Mouse (Mus musculus) midbrain, embryonic 15.5 days (tissue): ENCODE data around the gene Hunk. TPM values are rescaled to one million over a fixed set of nuclear protein-coding genes. Genes with fewer than 3 reads are reported as not detected.

Source experiments
- ATAC-seq: fragments of 200-750 bp; cut with Nextera tagmentation; replicated peaks from 2 replicates; pipeline ENCODE4 v1.8.0; 2017; ENCODE audit warnings: moderate TSS enrichment
- H3K27ac ChIP-seq: fragments of 300-500 bp; sonication (generic); 2 replicates; pipeline ENCODE4 v1.5.1; 2015; ENCODE audit warnings: mild to moderate bottlenecking, inconsistent platforms
- H3K27me3 ChIP-seq: fragments of 300-500 bp; sonication (generic); replicated peaks from 2 replicates; pipeline ENCODE4 v1.6.1; 2015; ENCODE audit warnings: inconsistent platforms
- H3K36me3 ChIP-seq: fragments of 300-500 bp; sonication (generic); replicated peaks from 2 replicates; pipeline ENCODE4 v1.6.1; 2015; ENCODE audit warnings: inconsistent platforms
- H3K4me1 ChIP-seq: fragments of 300-500 bp; sonication (generic); 2 replicates; pipeline ENCODE4 v1.6.1; 2015; ENCODE audit warnings: inconsistent platforms
- H3K4me2 ChIP-seq: fragments of 300-500 bp; sonication (generic); 2 replicates; pipeline ENCODE4 v1.6.1; 2015; ENCODE audit warnings: inconsistent platforms, mild to moderate bottlenecking, moderate library complexity
- H3K4me3 ChIP-seq: fragments of 300-500 bp; sonication (generic); 2 replicates; pipeline ENCODE4 v1.5.1; 2015; ENCODE audit warnings: mild to moderate bottlenecking, inconsistent platforms
- H3K9ac ChIP-seq: fragments of 300-500 bp; sonication (generic); 2 replicates; pipeline ENCODE4 v1.6.1; 2015; ENCODE audit warnings: mild to moderate bottlenecking, inconsistent platforms
- H3K9me3 ChIP-seq: fragments of 300-500 bp; sonication (generic); 2 replicates; pipeline ENCODE4 v1.6.1; 2016; ENCODE audit warnings: inconsistent platforms
- WGBS: fragments of 180-500 bp; shearing (Covaris S2); methylation state at CpG from one replicate; pipeline ENCODE4 v1.1.7; 2015; ENCODE audit warnings: mixed read lengths; 5-methylcytosine and 5-hydroxymethylcytosine counted together
- polyA plus RNA-seq: library from polyadenylated mRNA; unstranded; fragments of >200 nt; fragmentation: Nextera tagmentation; extraction: Ambion mirVana; gene quantifications from 2 replicates; pipeline ENCODE4 v1.2.1, GENCODE M21; 2015

Gene Hunk
- polyA plus RNA-seq, 1 experiment from 2014 or later = 7.3 TPM

DNA sequence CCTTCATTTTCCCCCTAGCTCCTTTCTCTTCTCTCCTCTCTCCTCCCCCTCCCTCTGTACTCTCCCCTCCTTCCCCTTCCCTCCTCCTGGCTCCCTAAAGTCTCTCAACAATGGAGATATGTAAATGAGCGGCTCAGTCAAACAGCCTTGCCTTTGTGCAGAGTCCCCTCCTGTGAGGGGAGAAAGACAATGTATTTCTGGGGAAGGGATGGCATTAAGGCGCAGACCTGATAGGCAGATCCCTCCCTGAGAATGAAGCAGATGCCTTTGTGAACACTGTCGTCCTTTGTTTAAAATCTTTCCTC, 136.1 kb downstream of the Hunk start:
- Histone ChIP-seq H3K27me3 (no peaks in the 10 kb centered on the region), H3K4me2 (no peak overlapping the region), H3K9me3 (no peaks in the 10 kb centered on the region), H3K36me3 (no peaks in the 10 kb centered on the region), H3K4me1 (peaks cover 18% of the 10 kb centered on the region), H3K4me3 (no peak overlapping the region), H3K9ac (no peak overlapping the region), H3K27ac (peak overlapping the region; percentile 81)
- peak; percentile 76 for ATAC-seq
- 9% methylated on average over 3 of the region's 3 CpGs for WGBS

GRCm38 (mm10) chr16:90522575-90522974, 136.8 kb downstream of the Hunk start:
- 24% methylated on average over 1 of the region's 1 CpGs for WGBS
- H3K4me3 ChIP-seq = no peak overlapping the region
- no peak for ATAC-seq
- H3K27ac ChIP-seq = peak overlapping the region; percentile 53; the same call in 1 of the 2 replicates
- H3K27me3 ChIP-seq = no peaks in the 10 kb centered on the region
- H3K9ac ChIP-seq = no peak overlapping the region
- peaks cover 18% of the 10 kb centered on the region for H3K4me1 ChIP-seq
- H3K9me3 ChIP-seq = no peaks in the 10 kb centered on the region
- no peak overlapping the region for H3K4me2 ChIP-seq
- H3K36me3 ChIP-seq = no peaks in the 10 kb centered on the region

GRCm38 (mm10) chr16:90523373-90523772, 137.6 kb downstream of the Hunk start:
- no peak overlapping the region for H3K4me3 ChIP-seq
- 40% methylated on average over 6 of the region's 6 CpGs for WGBS
- H3K27me3 ChIP-seq = no peaks in the 10 kb centered on the region
- peaks cover 18% of the 10 kb centered on the region for H3K4me1 ChIP-seq
- no peak for ATAC-seq
- H3K36me3 ChIP-seq = no peaks in the 10 kb centered on the region
- H3K9ac ChIP-seq = no peak overlapping the region
- no peak overlapping the region for H3K4me2 ChIP-seq
- no peak overlapping the region for H3K27ac ChIP-seq
- H3K9me3 ChIP-seq = no peaks in the 10 kb centered on the region

DNA sequence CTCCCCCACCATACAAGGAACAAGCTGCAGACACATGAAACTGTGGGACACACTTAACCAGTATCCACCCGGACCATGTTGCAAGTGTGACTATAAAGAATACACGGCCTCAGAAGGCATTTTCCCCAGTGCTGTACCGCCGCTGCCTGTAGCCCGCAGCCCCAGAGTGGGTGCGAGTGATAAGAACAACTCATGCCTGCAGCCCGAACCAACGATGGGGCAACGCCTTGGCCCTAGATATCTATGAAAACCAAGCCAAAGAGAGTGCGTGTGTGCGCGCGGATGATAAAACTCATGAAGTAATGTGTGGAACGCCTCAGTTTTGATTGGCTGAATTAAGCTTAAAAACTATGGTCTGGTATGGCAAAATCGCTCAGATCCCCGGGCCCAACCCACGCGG, 138.1 kb downstream of the Hunk start:
- Histone ChIP-seq H3K9me3 (no peaks in the 10 kb centered on the region), H3K36me3 (no peaks in the 10 kb centered on the region), H3K4me2 (no peak overlapping the region), H3K27me3 (no peaks in the 10 kb centered on the region), H3K4me1 (peaks cover 18% of the 10 kb centered on the region), H3K9ac (no peak overlapping the region), H3K4me3 (no peak overlapping the region), H3K27ac (no peak overlapping the region)
- no peak for ATAC-seq
- WGBS = 97% methylated on average over 18 of the region's 18 CpGs

DNA sequence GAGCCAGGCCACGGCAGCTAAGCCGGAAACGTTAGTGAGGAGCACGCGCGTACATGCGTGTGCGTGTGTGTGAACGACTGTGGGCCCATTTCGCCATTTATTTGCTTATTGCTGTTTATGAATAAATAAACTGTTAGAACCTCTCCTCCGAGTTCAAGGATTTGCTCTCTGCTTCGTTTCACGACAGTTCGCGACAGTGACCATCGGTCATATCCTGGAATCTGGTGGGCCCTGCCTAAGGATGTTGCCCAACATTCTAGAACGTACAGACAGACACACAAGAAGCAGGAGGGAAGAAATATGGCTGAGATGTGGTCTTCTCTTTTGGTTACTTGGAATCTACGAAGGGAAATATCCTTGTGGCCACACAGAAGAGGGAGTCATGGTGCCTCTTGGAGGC, 138.6 kb downstream of the Hunk start:
- Histone ChIP-seq H3K9me3 (no peaks in the 10 kb centered on the region), H3K27ac (no peak overlapping the region), H3K27me3 (no peaks in the 10 kb centered on the region), H3K4me3 (no peak overlapping the region), H3K4me2 (no peak overlapping the region), H3K4me1 (peaks cover 18% of the 10 kb centered on the region), H3K9ac (no peak overlapping the region), H3K36me3 (no peaks in the 10 kb centered on the region)
- no peak for ATAC-seq
- 97% methylated on average over 18 of the region's 18 CpGs for WGBS

GRCm38 (mm10) chr16:90533119-90533673, 147.4 kb downstream of the Hunk start:
- no peak overlapping the region for H3K27ac ChIP-seq
- H3K27me3 ChIP-seq = no peaks in the 10 kb centered on the region
- no peak overlapping the region for H3K9ac ChIP-seq
- no peak overlapping the region for H3K4me2 ChIP-seq
- no peaks in the 10 kb centered on the region for H3K4me1 ChIP-seq
- no peaks in the 10 kb centered on the region for H3K36me3 ChIP-seq
- no peaks in the 10 kb centered on the region for H3K9me3 ChIP-seq
- no peak for ATAC-seq
- H3K4me3 ChIP-seq = no peak overlapping the region
- WGBS = 62% methylated on average over 10 of the region's 10 CpGs

DNA sequence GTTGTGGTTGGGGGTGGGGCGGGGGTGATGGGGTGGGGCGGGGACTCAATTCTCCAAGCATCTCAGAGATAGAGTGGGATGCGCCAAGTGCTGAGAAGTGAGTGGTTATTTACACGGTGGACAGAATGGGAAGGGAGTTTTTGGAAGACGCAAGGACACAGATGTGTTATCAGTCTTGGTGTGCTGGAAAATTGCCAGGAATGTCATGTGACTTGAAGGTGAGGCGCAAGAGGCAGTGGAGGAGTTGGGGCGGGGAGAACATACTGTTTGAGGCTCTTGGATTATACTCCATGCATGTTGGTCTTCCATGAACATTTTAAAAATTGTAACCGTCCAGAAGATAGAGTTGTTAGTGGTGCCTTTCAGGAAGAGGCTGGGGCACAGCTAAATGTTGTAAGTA, 148.8 kb downstream of the Hunk start:
- Histone ChIP-seq H3K27ac (no peak overlapping the region), H3K27me3 (no peaks in the 10 kb centered on the region), H3K9ac (no peak overlapping the region), H3K4me1 (no peaks in the 10 kb centered on the region), H3K9me3 (no peaks in the 10 kb centered on the region), H3K4me3 (no peak overlapping the region), H3K36me3 (no peaks in the 10 kb centered on the region), H3K4me2 (no peak overlapping the region)
- ATAC-seq = no peak
- 88% methylated on average over 8 of the region's 8 CpGs for WGBS

- no peaks in the 10 kb centered on the region for H3K27me3 ChIP-seq
- WGBS = 73% methylated on average over 5 of the region's 5 CpGs
- H3K4me1 ChIP-seq = no peaks in the 10 kb centered on the region
- H3K36me3 ChIP-seq = no peaks in the 10 kb centered on the region
- H3K4me3 ChIP-seq = no peak overlapping the region
- H3K9me3 ChIP-seq = no peaks in the 10 kb centered on the region
- ATAC-seq = no peak
- no peak overlapping the region for H3K27ac ChIP-seq
- no peak overlapping the region for H3K9ac ChIP-seq
- no peak overlapping the region for H3K4me2 ChIP-seq
Observed at GRCm38 (mm10) chr16:90538926-90539325, 153.1 kb downstream of the Hunk start.

GRCm38 (mm10) chr16:90541191-90541590, 155.4 kb downstream of the Hunk start:
- Histone ChIP-seq H3K36me3 (no peaks in the 10 kb centered on the region), H3K4me3 (no peak overlapping the region), H3K4me2 (no peak overlapping the region), H3K27ac (no peak overlapping the region), H3K9ac (no peak overlapping the region), H3K27me3 (no peaks in the 10 kb centered on the region), H3K4me1 (no peaks in the 10 kb centered on the region), H3K9me3 (no peaks in the 10 kb centered on the region)
- no peak for ATAC-seq
- 88% methylated on average over 2 of the region's 2 CpGs for WGBS

DNA sequence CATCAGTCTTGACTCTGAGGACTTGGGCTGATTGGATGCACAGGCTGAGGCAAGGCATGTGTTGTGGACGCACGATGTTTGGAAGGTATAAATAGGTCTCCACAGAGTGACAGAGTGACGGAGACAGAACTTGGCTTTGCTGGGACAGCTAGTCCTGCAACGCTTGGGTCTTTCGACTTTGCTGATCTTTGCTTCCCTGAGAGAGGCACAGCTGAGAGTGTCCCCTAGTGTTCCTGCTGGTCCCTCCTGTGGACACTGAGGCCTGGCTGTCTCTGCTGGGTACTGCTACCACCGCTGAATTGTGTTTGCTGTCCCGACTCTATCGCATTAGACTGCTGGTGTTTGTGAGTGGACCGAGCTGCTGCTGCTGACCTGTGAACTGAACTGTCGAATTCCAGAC, 156.6 kb downstream of the Hunk start:
- WGBS = 77% methylated on average over 10 of the region's 10 CpGs
- Histone ChIP-seq H3K9me3 (no peaks in the 10 kb centered on the region), H3K4me3 (no peak overlapping the region), H3K4me2 (no peak overlapping the region), H3K9ac (no peak overlapping the region), H3K4me1 (no peaks in the 10 kb centered on the region), H3K36me3 (no peaks in the 10 kb centered on the region), H3K27me3 (no peaks in the 10 kb centered on the region), H3K27ac (no peak overlapping the region)
- ATAC-seq = no peak

- Histone ChIP-seq H3K4me3 (no peak overlapping the region), H3K27me3 (no peaks in the 10 kb centered on the region), H3K4me2 (no peak overlapping the region), H3K9me3 (no peaks in the 10 kb centered on the region), H3K36me3 (no peaks in the 10 kb centered on the region), H3K27ac (no peak overlapping the region), H3K4me1 (no peaks in the 10 kb centered on the region), H3K9ac (no peak overlapping the region)
- WGBS = 87% methylated on average over 9 of the region's 9 CpGs
- no peak for ATAC-seq
Observed at GRCm38 (mm10) chr16:90544175-90544574, 158.4 kb downstream of the Hunk start.

GRCm38 (mm10) chr16:90545509-90545908, 159.7 kb downstream of the Hunk start:
- H3K4me3 ChIP-seq = no peak overlapping the region
- H3K9me3 ChIP-seq = no peaks in the 10 kb centered on the region
- H3K27me3 ChIP-seq = no peaks in the 10 kb centered on the region
- no peak for ATAC-seq
- no peak overlapping the region for H3K27ac ChIP-seq
- H3K4me1 ChIP-seq = no peaks in the 10 kb centered on the region
- WGBS = 28% methylated on average over 3 of the region's 3 CpGs
- H3K36me3 ChIP-seq = no peaks in the 10 kb centered on the region
- no peak overlapping the region for H3K9ac ChIP-seq
- no peak overlapping the region for H3K4me2 ChIP-seq

DNA sequence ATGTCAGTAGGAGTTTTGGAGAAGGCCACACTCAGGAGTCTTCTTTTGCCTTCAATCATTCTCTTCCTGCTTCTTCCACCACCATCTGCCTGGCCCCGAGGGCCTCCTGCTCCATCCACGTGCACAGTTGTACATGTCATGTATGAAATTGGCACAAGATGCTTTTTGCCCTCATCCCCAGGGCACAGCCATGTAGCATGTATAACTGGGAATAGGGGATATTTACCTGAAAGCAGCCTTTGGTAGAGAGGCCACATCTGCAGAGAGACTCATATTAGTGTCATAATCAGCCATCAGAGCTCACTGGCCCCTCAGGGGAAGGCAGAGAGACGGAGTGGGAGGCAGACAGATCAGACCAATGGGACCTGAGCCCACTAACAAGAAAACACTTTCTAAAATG, 160.8 kb downstream of the Hunk start:
- H3K27me3 ChIP-seq = no peaks in the 10 kb centered on the region
- H3K9ac ChIP-seq = no peak overlapping the region
- H3K4me1 ChIP-seq = no peaks in the 10 kb centered on the region
- no peak for ATAC-seq
- H3K36me3 ChIP-seq = no peaks in the 10 kb centered on the region
- no peak overlapping the region for H3K4me3 ChIP-seq
- no peak overlapping the region for H3K4me2 ChIP-seq
- H3K27ac ChIP-seq = no peak overlapping the region
- WGBS = 83% methylated on average over 3 of the region's 3 CpGs
- H3K9me3 ChIP-seq = no peaks in the 10 kb centered on the region

DNA sequence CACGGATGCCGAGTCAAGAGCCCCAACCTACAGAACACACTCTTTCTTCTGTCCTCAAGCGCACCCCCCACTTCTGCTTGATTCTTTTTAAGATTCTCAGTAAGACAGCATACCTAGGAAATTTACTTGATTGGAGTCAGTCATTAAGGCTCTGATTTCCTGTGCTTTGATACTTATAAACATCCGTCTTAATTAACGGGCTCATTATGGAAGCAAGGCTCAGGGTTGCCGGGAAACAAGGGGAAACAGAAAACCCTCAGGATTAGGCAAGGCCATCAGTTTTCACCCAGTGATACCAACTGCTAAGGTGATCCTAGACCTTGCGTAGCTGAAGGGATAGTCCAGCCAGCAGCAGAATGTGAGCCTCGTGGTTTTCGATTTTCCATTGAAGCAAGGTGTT, 162.2 kb downstream of the Hunk start:
- WGBS = 71% methylated on average over 9 of the region's 9 CpGs
- Histone ChIP-seq H3K4me3 (no peak overlapping the region), H3K27ac (no peak overlapping the region), H3K27me3 (no peaks in the 10 kb centered on the region), H3K4me2 (no peak overlapping the region), H3K36me3 (no peaks in the 10 kb centered on the region), H3K9me3 (no peaks in the 10 kb centered on the region), H3K9ac (no peak overlapping the region), H3K4me1 (no peaks in the 10 kb centered on the region)
- no peak for ATAC-seq
